Mouse (Mus musculus) gastrocnemius, postnatal 14 days (tissue): Measurements from ENCODE around the gene Akap13. TPM values are rescaled to one million over a fixed set of nuclear protein-coding genes. Genes with fewer than 3 reads are reported as not detected.
A peak's percentile ranks its signal among the peaks of the same experiment; 100 is the strongest.

ENCODE experiments used
- DNase-seq: peaks from one replicate; pipeline ENCODE4 v3.0.0; 2021; ENCODE audit warnings: mixed read lengths
- intact Hi-C: fragments of 180-260 bp; cut with DNase I; formaldehyde crosslinking; loops from one replicate; pipeline ENCODE4 v1.15.1; 2025; ENCODE audit warnings: low total_unique reads
- total RNA-seq, 2 experiments: library from RNA; stranded (reverse); gene quantifications; 2 replicates each; pipeline ENCODE4 v1.2.3; 2021

Akap13 gene
- total RNA-seq, 2 experiments from 2014 or later = 65.0 to 73.0 TPM

DNA sequence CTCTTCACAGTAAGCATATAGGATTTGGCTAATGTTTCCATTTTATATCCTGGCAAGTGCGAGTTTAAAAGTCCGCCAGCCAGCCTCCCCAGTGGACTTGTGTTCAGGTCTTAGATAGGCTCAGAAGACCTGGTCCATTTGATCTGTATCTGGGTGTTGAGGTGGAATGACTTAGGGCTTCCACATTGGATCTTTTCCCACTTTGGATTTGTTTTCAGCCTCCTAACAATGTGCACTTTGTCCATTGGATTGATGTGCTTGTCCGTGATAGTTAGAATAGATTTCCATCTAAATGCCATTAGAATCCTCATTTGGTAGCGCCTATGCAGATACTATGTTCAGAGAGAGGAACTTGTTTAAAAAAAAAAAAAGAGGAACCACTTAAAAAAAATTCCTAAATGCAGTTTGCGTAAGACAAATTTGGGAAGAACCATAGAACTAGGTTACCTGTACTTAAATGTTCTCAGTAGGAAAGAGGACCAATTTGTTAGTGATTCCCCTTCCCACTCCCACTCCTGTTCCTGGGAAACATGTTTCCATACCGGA, 95.5 kb downstream of the Akap13 start:
- no peak for DNase-seq
- intact Hi-C loops = loop anchor here (10.0 kb wide), 1 partner anchor 96 kb away; the partner anchor contains the start of gene Akap13

DNA sequence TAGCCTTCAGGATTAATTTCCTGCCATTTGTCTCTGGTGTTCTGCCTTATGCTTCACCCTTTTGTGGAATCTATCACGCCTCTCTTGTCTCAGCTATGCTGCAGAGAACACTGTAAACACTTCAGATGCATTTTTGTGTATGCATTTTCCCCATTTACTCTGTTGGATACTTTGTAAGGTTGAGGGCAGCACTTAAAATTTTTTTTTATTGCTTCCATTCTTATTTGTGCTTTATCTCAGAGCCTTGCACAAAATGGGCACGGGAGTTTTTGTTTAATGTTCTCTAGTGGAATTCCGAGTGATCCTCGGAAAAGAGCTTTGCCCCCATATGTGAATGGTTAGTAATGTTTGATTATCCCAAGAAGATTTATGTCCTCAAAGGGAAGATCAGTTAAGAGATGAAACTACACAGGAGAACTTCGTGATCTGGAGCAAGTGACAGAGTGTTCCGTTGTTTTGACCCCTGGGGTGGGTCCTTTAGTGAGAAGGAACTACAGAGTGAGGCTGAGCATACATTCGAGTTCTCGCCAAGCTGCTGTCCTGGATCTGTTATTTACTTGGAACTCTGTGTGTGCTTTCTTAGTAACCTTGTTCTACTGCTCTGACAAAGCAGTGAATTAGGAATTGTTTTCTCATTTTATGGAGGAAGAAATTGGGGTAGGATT, 97.8 kb downstream of the Akap13 start:
- no peak for DNase-seq
- intact Hi-C loops = loop anchor here (10.0 kb wide), 1 partner anchor 98 kb away; the partner anchor contains the start of gene Akap13

DNA sequence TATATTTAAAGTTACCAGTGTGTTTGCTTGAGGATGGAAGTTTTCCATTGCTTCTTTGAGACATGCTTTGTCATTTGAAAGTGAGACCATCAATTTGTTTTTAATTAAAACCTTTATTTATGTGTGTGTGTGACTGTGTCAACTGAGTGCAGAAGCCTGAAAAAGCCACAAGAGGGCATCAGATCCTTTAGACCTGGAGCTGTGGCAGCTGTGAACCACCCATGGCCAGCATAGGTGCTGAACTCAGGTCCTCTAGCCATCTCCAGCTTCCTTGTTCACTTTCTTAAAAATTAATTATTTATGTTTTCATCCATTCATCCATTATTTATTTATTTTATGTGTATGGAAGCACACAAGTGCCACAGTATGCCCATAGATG, 98.3 kb downstream of the Akap13 start:
- no peak for DNase-seq
- intact Hi-C loops = loop anchor here (10.0 kb wide), 1 partner anchor 99 kb away; the partner anchor contains the start of gene Akap13

DNA sequence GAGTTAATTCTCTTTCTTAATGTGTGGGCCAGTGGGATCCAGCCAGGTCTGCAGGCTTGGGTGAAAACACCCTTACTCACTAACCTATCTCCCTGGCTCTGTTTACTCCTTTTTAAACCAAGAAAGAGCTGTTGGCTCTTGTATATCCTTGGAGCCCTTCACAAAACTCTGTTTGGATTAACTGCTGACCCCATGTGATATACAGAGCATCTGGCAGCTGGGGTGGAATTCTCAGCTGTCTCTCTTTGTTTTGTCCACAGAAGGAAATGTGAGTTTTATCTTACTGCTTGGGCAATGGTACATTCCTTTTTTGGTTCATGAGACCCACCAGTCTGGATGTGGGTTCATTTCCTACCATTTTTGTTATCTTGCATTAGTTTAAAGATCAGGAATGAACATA, 98.7 kb downstream of the Akap13 start:
- intact Hi-C loops = loop anchor here (10.0 kb wide), 1 partner anchor 99 kb away; the partner anchor contains the start of gene Akap13
- DNase-seq = no peak

DNA sequence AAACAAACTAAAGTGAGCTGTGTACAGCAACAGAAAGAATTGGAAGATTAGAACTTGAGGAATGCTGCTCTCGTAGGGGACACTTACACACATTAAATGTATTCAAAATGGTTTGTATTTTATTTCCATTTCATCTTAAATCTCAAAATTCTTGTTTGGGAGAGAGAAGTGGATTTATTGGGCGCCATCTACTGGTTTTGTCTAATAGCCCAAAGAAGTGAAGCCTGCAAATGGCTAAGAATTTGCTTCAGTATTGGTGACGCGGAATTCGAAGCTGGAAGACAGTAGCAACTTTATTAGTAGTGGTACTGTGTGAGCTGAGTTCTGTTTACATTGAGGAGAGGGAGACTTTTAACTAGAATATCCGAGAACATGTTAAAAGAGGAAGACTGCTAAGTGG, 100.6 kb downstream of the Akap13 start:
- DNase-seq = no peak
- intact Hi-C loops = loop anchor here (5.0 to 10.0 kb wide), 2 partner anchors 101 to 154 kb away; partner anchors contain the start of gene Akap13

DNA sequence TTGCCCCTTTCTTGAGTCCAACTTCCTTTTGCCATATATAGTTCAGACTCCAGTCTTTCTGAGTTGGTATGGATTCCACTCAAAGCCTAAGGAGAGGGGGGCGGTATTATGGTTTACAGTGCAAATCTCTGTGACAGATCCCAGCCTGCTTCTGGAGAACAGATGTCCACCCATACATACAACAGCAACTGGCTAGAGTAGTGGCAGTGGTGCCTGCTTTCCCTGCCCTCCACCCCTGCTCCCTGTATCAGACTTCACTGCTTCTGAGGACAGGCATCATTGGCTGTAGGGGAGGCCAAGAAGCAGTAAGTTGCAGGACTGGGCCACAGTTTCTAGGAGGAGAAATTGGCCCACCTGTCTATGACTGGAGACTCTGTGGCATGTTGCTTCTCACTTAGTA, 102.9 kb downstream of the Akap13 start:
- intact Hi-C loops = loop anchor here (5.0 to 10.0 kb wide), 2 partner anchors 103 to 156 kb away; partner anchors contain the start of gene Akap13
- no peak for DNase-seq

DNA sequence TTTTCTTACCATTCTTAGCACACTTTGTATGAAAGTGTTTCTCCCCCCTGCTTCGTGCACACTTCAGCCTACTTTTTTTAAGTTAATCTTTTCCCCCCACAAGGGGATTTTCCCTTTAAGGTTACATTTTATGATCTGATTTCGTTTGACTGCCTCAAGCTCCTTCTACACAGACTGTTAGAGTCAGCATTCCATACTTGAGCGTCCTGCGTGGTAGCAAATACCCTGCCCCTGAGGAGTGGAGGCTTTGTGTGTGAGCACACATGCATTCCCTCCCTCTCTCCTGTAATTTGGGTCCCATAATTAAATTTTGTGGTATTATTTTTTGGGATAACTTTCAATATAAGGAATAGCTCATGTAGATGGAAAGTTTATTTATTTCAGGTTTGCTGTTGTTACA, 103.8 kb downstream of the Akap13 start:
- intact Hi-C loops = loop anchor here (5.0 to 10.0 kb wide), 2 partner anchors 104 to 157 kb away; partner anchors contain the start of gene Akap13
- DNase-seq = no peak

DNA sequence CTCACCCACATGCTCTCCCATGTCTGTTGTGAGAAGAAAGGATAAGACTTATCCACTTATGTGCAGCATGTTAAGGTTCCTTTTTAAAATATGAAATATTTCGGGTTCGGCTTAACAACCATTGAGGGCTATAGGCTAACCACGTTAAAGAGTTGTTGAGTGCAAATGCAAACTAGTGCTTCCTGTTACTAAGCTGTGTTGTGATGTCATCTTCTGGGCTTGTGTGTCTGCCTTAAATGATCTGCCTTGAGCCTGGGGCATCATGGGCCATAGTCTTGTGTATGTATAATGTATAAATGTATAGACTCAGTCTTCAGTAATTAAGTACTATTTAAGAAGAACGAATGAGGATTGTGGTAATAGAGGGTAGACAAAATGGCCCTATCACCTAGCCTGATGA, 104.6 kb downstream of the Akap13 start:
- intact Hi-C loops = loop anchor here (5.0 to 10.0 kb wide), 2 partner anchors 105 to 158 kb away; partner anchors contain the start of gene Akap13
- no peak for DNase-seq

DNA sequence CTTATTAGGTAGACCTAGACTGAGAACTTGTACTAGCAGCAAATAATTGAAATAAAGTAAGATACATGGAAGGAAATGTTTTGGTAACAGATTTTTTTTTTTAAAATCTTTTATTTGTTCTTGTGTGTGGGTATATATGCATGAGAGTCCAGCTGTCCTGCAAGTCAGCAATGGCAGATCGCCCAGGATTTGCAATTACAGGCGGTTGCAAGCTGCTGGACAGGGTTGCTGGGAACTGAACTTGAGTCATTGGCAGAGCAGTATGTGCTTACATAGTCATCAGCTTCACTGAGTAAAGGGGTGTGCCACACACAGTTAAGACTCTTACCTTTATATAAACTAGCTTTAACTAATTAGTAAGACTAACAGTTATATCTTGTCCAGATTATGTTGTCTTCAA, 105.2 kb downstream of the Akap13 start:
- intact Hi-C loops = no loop called here
- DNase-seq = no peak

DNA sequence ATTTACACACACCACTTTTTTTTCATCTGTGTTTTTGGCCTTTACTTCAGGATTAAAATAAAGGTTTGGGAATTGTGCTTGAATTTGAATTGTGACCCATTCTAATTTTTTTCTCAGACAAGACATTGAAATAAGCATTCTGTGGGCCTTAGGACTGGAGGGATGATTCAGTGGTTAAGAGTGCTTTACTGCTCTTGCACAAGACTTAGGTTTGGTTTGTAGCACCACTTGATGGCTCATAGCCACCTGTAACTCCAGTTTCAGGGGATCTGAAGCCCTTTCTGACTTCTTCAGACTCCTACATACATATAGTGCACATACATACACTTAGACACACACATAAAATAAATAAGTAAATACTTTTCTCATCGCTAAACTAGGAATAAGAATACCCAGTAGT, 105.8 kb downstream of the Akap13 start:
- intact Hi-C loops = no loop called here
- no peak for DNase-seq

DNA sequence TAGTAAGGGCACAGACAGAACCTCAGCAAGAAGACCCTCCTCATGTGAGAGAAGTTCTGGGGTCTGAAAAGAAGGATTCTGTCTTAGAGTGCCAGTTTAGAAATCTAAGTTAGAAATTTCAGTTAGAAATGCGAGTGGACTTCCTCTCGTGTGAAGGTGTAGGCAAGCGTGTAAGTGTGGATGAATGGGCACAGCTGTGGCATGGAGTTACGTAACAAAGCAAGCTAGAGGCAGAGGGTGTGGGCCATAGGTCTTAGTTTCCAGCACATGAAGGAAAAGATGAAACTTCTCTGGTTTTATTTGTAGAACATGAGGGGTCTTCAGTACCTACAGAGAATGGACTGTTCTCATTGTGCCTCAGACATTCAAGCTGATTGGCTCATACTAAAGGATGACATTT, 112.9 kb downstream of the Akap13 start:
- no peak for DNase-seq
- intact Hi-C loops = no loop called here

DNA sequence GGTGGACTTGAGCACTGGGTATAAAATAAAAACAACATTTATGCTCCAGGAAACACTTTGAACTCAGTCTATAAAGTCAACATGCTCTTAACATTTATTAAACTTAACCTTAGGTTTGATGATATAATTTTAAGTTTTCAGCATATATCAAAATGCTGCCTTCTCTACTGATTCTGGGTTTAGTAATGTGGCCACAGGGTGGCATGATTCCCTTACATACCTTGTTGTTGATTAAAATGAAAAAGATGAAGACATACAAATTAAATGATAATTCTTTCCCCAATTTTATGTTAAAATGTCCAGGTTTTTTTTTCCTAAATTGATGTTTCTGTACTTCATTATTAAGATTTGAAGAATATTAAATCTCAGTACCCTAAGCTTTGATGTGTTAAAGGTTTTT, 113.5 kb downstream of the Akap13 start:
- intact Hi-C loops = no loop called here
- no peak for DNase-seq

DNA sequence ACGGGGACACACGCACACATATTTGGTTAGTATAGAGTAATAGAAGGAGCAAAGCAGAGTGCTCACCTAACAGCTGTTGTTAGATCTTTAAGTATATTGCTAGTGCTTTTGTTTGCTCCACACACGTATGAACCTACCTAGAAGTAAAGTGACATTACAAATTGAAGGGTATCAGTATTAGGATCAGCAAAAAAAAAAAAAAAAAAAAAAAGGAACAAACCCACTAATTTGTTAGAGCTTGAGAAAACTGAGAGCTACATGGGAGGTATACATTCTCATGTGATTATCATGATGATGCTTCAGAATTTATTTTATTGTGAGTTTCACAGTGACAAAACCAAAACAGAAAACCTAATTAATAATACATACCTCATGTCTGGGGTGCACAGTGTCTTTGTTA, 114.9 kb downstream of the Akap13 start:
- no peak for DNase-seq
- intact Hi-C loops = no loop called here

DNA sequence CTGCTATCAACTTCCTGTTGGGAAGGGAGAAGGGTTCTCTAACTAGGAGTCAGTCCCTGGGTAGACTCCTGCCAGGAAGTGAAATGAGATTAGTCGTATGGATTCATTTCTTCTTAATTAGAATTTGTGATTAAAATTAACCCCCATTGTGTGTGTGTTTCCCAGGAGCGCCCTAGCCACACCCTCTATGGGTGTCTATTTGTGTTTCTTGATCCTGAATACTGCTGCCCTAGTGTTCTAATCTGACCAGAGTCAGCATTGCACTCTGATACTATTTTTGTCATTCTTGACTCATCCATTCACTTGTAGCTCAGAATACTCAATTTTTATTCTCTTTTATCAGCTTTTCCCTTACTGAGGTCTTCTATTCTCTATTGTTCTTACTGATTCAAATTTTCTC, 115.7 kb downstream of the Akap13 start:
- no peak for DNase-seq
- intact Hi-C loops = no loop called here

DNA sequence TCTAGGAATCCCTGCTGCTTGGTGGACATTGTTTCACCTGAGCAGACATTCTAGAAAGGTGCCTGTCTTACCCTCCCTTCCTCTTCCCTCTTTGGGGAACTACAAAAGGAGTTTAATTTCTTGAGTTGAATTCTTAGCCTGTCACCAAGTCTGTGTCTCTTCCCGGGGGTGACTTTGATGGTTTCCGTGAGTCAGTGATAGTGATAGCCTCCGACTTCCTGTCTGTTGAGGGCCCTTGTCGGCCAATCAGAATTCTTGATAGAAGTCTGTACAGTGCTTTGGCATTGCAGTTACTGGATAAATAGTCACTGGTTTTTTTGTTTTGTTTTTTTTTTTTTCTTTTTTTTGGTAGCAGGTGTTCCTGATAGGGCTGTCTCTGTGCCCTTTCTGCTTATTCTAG, 116.8 kb downstream of the Akap13 start:
- intact Hi-C loops = no loop called here
- no peak for DNase-seq

DNA sequence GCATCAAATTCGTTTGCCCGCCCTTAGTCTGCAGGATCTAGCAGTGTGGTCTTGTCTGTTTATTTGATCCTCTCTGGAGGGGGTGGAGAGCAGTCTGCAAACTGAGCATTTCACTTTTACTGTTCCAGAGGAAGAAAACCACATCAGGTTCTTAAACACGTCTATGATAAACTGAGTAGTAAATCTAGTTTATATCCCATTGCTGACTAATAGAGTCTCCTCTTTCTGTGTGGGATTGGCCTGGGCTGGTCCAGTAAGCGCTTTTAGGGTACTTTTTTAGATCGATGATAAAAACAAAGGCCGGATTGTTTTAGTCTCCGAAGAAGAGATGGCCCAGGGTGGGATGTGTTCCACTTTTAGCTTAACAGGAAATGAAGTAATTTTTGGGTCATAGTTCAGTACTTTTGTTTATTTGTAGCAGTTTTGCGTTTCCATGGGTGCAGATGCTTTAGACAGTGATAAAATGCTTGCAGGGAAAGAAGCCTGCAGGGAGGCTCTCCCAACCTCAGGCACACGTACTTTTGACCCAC, 119.9 kb downstream of the Akap13 start:
- intact Hi-C loops = no loop called here
- DNase-seq = peak; percentile 17

DNA sequence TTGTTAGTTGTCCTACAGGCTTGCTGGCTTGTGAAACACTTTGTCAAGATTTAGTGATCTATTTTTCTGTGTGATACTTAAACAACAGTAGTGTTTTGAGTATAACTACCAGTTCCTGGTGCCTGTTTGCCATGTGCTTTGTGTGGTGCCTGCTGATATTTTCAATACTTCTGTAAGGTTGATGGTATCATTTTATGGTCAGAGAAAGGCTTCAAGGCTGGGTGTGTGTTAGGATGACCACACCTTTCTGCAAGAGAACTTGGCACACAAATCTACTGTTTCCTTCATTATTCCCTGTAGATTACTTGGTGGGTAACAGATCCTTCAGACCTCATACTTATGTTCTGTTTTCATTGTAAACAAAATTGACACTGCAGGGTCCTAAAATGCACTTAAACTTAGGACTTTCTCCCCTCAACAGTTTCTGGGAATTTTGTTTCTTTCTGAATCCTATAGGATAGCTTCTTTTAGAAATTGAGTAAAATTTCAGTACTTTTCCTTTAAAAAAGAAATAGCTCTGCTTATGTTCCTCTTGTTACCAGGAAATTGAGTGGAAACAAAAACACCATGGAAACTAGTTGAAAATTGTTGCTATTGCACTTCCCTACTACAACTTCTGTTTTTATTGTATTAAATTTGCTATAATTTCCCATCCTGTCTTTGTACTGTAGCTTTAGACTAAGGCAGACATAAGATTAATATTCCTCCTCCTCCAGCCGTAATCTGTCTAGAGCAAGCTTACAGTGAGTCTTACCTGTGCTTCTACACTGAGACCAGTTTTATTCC, 120.7 kb downstream of the Akap13 start:
- DNase-seq = no peak
- intact Hi-C loops = no loop called here

DNA sequence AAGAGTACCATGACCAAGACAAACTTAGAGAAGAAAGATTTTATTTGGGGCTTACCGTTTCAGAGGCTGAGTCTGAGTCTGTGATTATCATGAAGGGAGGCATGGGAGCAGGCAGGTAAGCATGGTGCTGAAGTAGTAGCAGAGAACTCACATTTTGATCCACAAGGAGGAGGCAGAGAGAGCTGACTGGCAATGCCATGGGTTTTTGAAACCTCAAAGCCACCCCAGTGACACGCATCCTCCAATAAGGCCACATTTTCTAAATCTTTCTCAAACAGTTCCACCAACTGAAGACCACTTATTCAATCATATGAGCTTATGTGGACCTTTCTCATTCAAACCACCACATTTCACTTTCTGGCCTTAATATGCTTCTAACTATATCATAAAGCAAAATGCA, 121.5 kb downstream of the Akap13 start:
- DNase-seq = no peak
- intact Hi-C loops = no loop called here

DNA sequence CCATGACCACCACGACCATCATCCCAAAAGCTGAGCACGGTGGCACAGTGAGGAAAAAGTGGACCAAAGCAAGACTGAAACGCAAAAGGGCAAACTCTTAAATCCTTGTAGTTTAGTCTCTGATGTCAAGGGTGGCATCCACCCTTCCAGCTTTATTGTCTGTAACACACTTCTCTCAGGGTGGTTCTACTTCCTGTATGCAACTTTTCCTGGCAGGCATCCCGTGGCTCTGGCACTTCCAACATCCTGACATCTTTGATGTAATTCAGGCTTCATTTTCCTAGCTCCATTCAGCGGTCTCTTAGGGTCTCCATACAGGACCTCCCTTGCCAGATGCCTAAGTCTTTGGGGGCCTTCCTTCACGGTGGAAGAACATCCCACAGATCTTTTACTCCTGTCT, 122.0 kb downstream of the Akap13 start:
- DNase-seq = no peak
- intact Hi-C loops = no loop called here

DNA sequence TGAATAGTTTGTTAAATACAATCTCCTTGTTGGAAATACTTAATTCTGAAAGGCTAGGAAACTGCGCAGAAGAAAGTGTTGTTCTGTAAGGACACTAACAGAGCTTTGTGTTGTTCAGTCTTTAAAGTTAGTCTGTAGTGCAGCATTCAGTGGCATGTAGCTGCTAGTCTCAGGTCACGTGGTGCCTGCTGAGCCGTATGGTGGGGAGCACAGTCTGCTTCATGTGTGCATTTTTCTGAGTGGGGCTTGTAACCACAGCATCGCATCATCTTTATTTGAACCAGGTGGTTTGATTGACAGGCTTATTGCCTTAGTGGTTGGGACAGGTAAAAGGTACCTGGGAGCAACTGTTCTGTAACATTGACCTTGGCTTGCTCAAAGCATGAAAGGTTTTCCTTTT, 123.3 kb downstream of the Akap13 start:
- no peak for DNase-seq
- intact Hi-C loops = no loop called here
